Mouse (Mus musculus): ENCODE data around the gene Kmt2d. TPM values are rescaled to one million over a fixed set of nuclear protein-coding genes. Genes with fewer than 3 reads are reported as not detected.

The Kmt2d gene
- polyA plus RNA-seq, 2 experiments: 3.9 to 5.7 TPM

DNA sequence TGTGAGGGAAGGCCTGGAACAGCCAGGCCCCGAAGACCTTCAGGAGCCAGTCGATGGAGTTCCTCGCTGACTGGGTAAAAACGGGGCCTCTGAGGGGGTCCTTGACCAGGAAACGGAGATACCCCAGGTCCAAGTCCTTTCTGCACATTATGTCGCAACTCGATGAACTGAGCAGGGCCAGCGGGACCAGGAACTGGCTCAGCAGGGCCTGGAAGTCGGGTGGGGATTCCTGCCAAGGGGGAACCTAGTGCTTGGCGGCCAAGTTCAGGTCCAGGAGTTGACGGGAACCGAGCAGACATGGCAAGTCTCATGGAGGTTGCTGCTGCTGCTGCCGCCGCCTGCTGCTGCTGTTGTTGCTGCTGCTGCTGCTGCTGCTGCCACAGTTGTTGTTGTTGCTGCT lies 20.3 kb downstream of the Kmt2d start:
- H3K4me3 ChIP-seq (ENCODE audit: insufficient read depth in 1 of 2, low read depth in 2 of 2, low read length in 2 of 2): no peak overlapping the region
- no peak overlapping the region for H3K27ac ChIP-seq
- 82% methylated on average over 14 of the region's 14 CpGs for WGBS (ENCODE audit: insufficient replicate concordance)
- TF ChIP-seq EP300 (IDR thresholded peaks at IDR 0.05; ENCODE audit: low read depth) (no peak), CTCF (IDR thresholded peaks at IDR 0.05; ENCODE audit: low read depth) (no peak)
- H3K4me2 ChIP-seq (ENCODE audit: low read depth): no peak overlapping the region
- ATAC-seq (ENCODE audit: insufficient read depth): no peak
- H3K9me3 ChIP-seq (ENCODE audit: control insufficient read depth, low read length): no peaks in the 10 kb centered on the region
- H3K4me1 ChIP-seq (replicated peaks; ENCODE audit: control insufficient read depth in 2 of 2, insufficient read depth in 2 of 2, low read length in 1 of 2): no peaks in the 10 kb centered on the region
- H3K9ac ChIP-seq (replicated peaks): no peak overlapping the region
- H3K27me3 ChIP-seq (ENCODE audit: control insufficient read depth, insufficient read depth, low read length): no peaks in the 10 kb centered on the region
- no peak for DNase-seq (ENCODE audit: low read depth in 3 of 3, low spot score in 3 of 3)
- H3K36me3 ChIP-seq (replicated peaks; ENCODE audit: control insufficient read depth, insufficient read depth, low read depth): peaks cover 92% of the 10 kb centered on the region

- TF ChIP-seq EP300 (IDR thresholded peaks at IDR 0.05; ENCODE audit: low read depth) (no peak), CTCF (IDR thresholded peaks at IDR 0.05; ENCODE audit: low read depth) (no peak)
- no peak overlapping the region for H3K9ac ChIP-seq (replicated peaks)
- H3K4me1 ChIP-seq (replicated peaks; ENCODE audit: control insufficient read depth in 2 of 2, insufficient read depth in 2 of 2, low read length in 1 of 2): no peaks in the 10 kb centered on the region
- no peak overlapping the region for H3K27ac ChIP-seq
- H3K36me3 ChIP-seq (replicated peaks; ENCODE audit: control insufficient read depth, insufficient read depth, low read depth): peaks cover 92% of the 10 kb centered on the region
- H3K4me3 ChIP-seq (ENCODE audit: insufficient read depth in 1 of 2, low read depth in 2 of 2, low read length in 2 of 2): no peak overlapping the region
- DNase-seq (ENCODE audit: low read depth in 3 of 3, low spot score in 3 of 3) (no peak), ATAC-seq (ENCODE audit: insufficient read depth) (no peak)
- WGBS (ENCODE audit: insufficient replicate concordance): 81% methylated on average over 16 of the region's 16 CpGs
- H3K9me3 ChIP-seq (ENCODE audit: control insufficient read depth, low read length): no peaks in the 10 kb centered on the region
- no peaks in the 10 kb centered on the region for H3K27me3 ChIP-seq (ENCODE audit: control insufficient read depth, insufficient read depth, low read length)
- H3K4me2 ChIP-seq (ENCODE audit: low read depth): no peak overlapping the region
These were observed 20.9 kb downstream of the Kmt2d start for GRCm38 (mm10) chr15:98849956-98850600.

DNA sequence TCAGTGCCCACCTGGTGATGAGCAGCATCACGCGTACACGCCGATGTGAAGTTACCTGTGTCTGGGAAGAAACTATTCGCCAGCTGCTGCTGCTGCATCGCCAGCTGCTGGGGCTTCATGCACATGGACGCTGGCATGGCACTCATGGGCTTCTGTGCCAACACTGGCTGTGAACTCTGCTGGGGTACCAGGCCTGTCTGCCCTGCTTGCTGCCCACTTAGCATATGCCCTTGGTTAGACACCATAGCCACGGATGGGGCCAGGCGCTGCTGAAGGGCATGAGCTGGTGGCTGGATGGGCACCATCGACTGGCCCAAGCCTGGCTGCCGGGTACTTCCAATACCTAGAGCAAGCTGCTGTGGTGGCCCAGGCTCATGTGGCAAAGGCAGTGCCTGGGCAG lies 21.8 kb downstream of the Kmt2d start:
- 91% methylated on average over 11 of the region's 11 CpGs for WGBS (ENCODE audit: insufficient replicate concordance)
- no peak for DNase-seq (ENCODE audit: low read depth in 3 of 3, low spot score in 3 of 3)
- Histone ChIP-seq H3K9ac (replicated peaks) (no peak overlapping the region), H3K36me3 (replicated peaks; ENCODE audit: control insufficient read depth, insufficient read depth, low read depth) (peaks cover 94% of the 10 kb centered on the region), H3K4me1 (replicated peaks; ENCODE audit: control insufficient read depth in 2 of 2, insufficient read depth in 2 of 2, low read length in 1 of 2) (no peaks in the 10 kb centered on the region), H3K9me3 (ENCODE audit: control insufficient read depth, low read length) (no peaks in the 10 kb centered on the region), H3K27me3 (ENCODE audit: control insufficient read depth, insufficient read depth, low read length) (no peaks in the 10 kb centered on the region), H3K27ac (no peak overlapping the region), H3K4me3 (ENCODE audit: insufficient read depth in 1 of 2, low read depth in 2 of 2, low read length in 2 of 2) (no peak overlapping the region), H3K4me2 (ENCODE audit: low read depth) (no peak overlapping the region)
- TF ChIP-seq CTCF (IDR thresholded peaks at IDR 0.05; ENCODE audit: low read depth) (no peak), EP300 (IDR thresholded peaks at IDR 0.05; ENCODE audit: low read depth) (no peak)
- no peak for ATAC-seq (ENCODE audit: insufficient read depth)

- WGBS (ENCODE audit: insufficient replicate concordance): 86% methylated on average over 8 of the region's 8 CpGs
These were observed 24.9 kb downstream of the Kmt2d start for GRCm38 (mm10) chr15:98846140-98846539.

GRCm38 (mm10) chr15:98845149-98845548 lies 25.9 kb downstream of the Kmt2d start:
- H3K4me3 ChIP-seq (ENCODE audit: insufficient read depth in 1 of 2, low read depth in 2 of 2, low read length in 2 of 2): no peak overlapping the region
- no peak overlapping the region for H3K4me2 ChIP-seq (ENCODE audit: low read depth)
- 83% methylated on average over 2 of the region's 2 CpGs for WGBS (ENCODE audit: insufficient replicate concordance)
- no peaks in the 10 kb centered on the region for H3K4me1 ChIP-seq (replicated peaks; ENCODE audit: control insufficient read depth in 2 of 2, insufficient read depth in 2 of 2, low read length in 1 of 2)
- H3K36me3 ChIP-seq (replicated peaks; ENCODE audit: control insufficient read depth, insufficient read depth, low read depth): peaks cover 94% of the 10 kb centered on the region
- H3K9me3 ChIP-seq (ENCODE audit: control insufficient read depth, low read length): no peaks in the 10 kb centered on the region
- no peak overlapping the region for H3K9ac ChIP-seq (replicated peaks)
- H3K27ac ChIP-seq: no peak overlapping the region
- TF ChIP-seq EP300 (IDR thresholded peaks at IDR 0.05; ENCODE audit: low read depth): no peak
- no peak for TF ChIP-seq CTCF (IDR thresholded peaks at IDR 0.05; ENCODE audit: low read depth)
- ATAC-seq (ENCODE audit: insufficient read depth) (no peak), DNase-seq (ENCODE audit: low read depth in 3 of 3, low spot score in 3 of 3) (no peak)
- H3K27me3 ChIP-seq (ENCODE audit: control insufficient read depth, insufficient read depth, low read length): no peaks in the 10 kb centered on the region

More at GRCm38 (mm10) chr15:98846140-98846539, 24.9 kb downstream of the Kmt2d start:
- no peak overlapping the region for H3K27ac ChIP-seq
- no peak for TF ChIP-seq CTCF (IDR thresholded peaks at IDR 0.05; ENCODE audit: low read depth)
- no peak for TF ChIP-seq EP300 (IDR thresholded peaks at IDR 0.05; ENCODE audit: low read depth)
- H3K9me3 ChIP-seq (ENCODE audit: control insufficient read depth, low read length): no peaks in the 10 kb centered on the region
- H3K4me1 ChIP-seq (replicated peaks; ENCODE audit: control insufficient read depth in 2 of 2, insufficient read depth in 2 of 2, low read length in 1 of 2): no peaks in the 10 kb centered on the region
- no peak overlapping the region for H3K4me2 ChIP-seq (ENCODE audit: low read depth)
- no peak overlapping the region for H3K9ac ChIP-seq (replicated peaks)
- H3K27me3 ChIP-seq (ENCODE audit: control insufficient read depth, insufficient read depth, low read length): no peaks in the 10 kb centered on the region
- DNase-seq (ENCODE audit: low read depth in 3 of 3, low spot score in 3 of 3) (no peak), ATAC-seq (ENCODE audit: insufficient read depth) (no peak)
- peaks cover 92% of the 10 kb centered on the region for H3K36me3 ChIP-seq (replicated peaks; ENCODE audit: control insufficient read depth, insufficient read depth, low read depth)
- no peak overlapping the region for H3K4me3 ChIP-seq (ENCODE audit: insufficient read depth in 1 of 2, low read depth in 2 of 2, low read length in 2 of 2)
